Mouse (Mus musculus) CH12.LX (cell line): ENCODE results near the gene 4933417A18Rik. TPM values are rescaled to one million over a fixed set of nuclear protein-coding genes. Genes with fewer than 3 reads are reported as not detected.
A peak's percentile ranks its signal among the peaks of the same experiment; 100 is the strongest.

Source experiments
- DNase-seq: peaks from one replicate; pipeline ENCODE4 v3.0.0-alpha.2; 2013; ENCODE audit errors: extremely low read depth
- H3K27ac ChIP-seq: 2 replicates; pipeline ENCODE4 v1.5.1; 2012; ENCODE audit warnings: low read depth, mild to moderate bottlenecking, control low read depth, moderate library complexity; ENCODE audit not compliant: insufficient read depth
- H3K27me3 ChIP-seq: replicated peaks from 2 replicates; pipeline ENCODE3; 2012; ENCODE audit warnings: inconsistent platforms
- H3K36me3 ChIP-seq, 2 experiments: replicated peaks in 1 of 2; 2 replicates each; pipeline versions ENCODE3 to v1.6.1; 2012; ENCODE audit warnings: inconsistent platforms in 1 of 2, low read length in 1 of 2, mild to moderate bottlenecking in 1 of 2, mixed read lengths in 1 of 2, moderate library complexity in 1 of 2; ENCODE audit not compliant: control insufficient read depth in 1 of 2, insufficient read depth in 1 of 2
- H3K4me1 ChIP-seq, 2 experiments: 2 replicates each; pipeline ENCODE4 v1.6.1; 2012; ENCODE audit warnings: inconsistent platforms in 1 of 2, moderate library complexity in 1 of 2; ENCODE audit not compliant: insufficient read depth in 2 of 2, control insufficient read depth in 1 of 2
- H3K4me2 ChIP-seq: 2 replicates; pipeline ENCODE4 v1.6.1; 2012; ENCODE audit warnings: low read depth, mild to moderate bottlenecking, control low read depth; ENCODE audit not compliant: poor library complexity, insufficient read depth, severe bottlenecking
- H3K4me3 ChIP-seq, 3 experiments: fragments of 150-350 bp in 1 of 3; sonication (generic) in 1 of 3; replicated peaks in 1 of 3; 2 replicates each; pipeline versions ENCODE3 to v1.5.1; 2011 to 2012; ENCODE audit warnings: low read depth in 2 of 3, low read length in 2 of 3, mild to moderate bottlenecking in 2 of 3, moderate library complexity in 2 of 3, control low read depth in 1 of 3, improper control_type of control experiment in 1 of 3, inconsistent platforms in 1 of 3, mixed read lengths in 1 of 3; ENCODE audit not compliant: poor library complexity in 1 of 3
- H3K79me2 ChIP-seq: replicated peaks from 2 replicates; pipeline ENCODE4 v1.6.1; 2012; ENCODE audit warnings: mild to moderate bottlenecking, moderate library complexity; ENCODE audit not compliant: control insufficient read depth, poor library complexity, insufficient read depth, severe bottlenecking; ENCODE audit errors: extremely low read depth
- H3K9ac ChIP-seq: 2 replicates; pipeline ENCODE4 v1.6.1; 2012; ENCODE audit warnings: low read depth, mild to moderate bottlenecking, control low read depth, moderate library complexity; ENCODE audit not compliant: insufficient read depth
- H3K9me3 ChIP-seq: replicated peaks from 2 replicates; pipeline ENCODE3; 2012; ENCODE audit warnings: low read length, inconsistent platforms, mixed read lengths
- BHLHE40 ChIP-seq: IDR thresholded peaks from 2 replicates; pipeline ENCODE4 v1.6.1; 2011; ENCODE audit warnings: mild to moderate bottlenecking, low read depth, low read length, improper control_type of control experiment
- CHD2 ChIP-seq: IDR thresholded peaks from 2 replicates; pipeline ENCODE4 v1.6.1; 2011; ENCODE audit warnings: low read length, improper control_type of control experiment
- ETS1 ChIP-seq: conservative IDR thresholded peaks from 2 replicates; pipeline ENCODE4 v1.6.1; 2012; ENCODE audit warnings: low read depth, mild to moderate bottlenecking, inconsistent platforms, low read length, improper control_type of control experiment, moderate library complexity
- HCFC1 ChIP-seq: IDR thresholded peaks from 2 replicates; pipeline ENCODE4 v1.6.1; 2012; ENCODE audit warnings: low read depth, mild to moderate bottlenecking, inconsistent platforms, low read length, improper control_type of control experiment
- IRF4 ChIP-seq: IDR thresholded peaks from 2 replicates; pipeline ENCODE4 v1.6.1; 2014; ENCODE audit warnings: low read depth, mild to moderate bottlenecking, inconsistent platforms, low read length, improper control_type of control experiment
- MAFK ChIP-seq: IDR thresholded peaks from 2 replicates; pipeline ENCODE4 v1.6.1; 2011; ENCODE audit warnings: low read length, improper control_type of control experiment; ENCODE audit not compliant: insufficient replicate concordance
- MXI1 ChIP-seq: IDR thresholded peaks from 2 replicates; pipeline ENCODE4 v1.6.1; 2011; ENCODE audit warnings: mild to moderate bottlenecking, low read depth, low read length, improper control_type of control experiment
- NELFE ChIP-seq: IDR thresholded peaks from 2 replicates; pipeline ENCODE4 v1.6.1; 2011; ENCODE audit warnings: low read depth, low read length, improper control_type of control experiment
- NRF1 ChIP-seq: IDR thresholded peaks from 2 replicates; pipeline ENCODE4 v1.6.1; 2014; ENCODE audit warnings: low read depth, mild to moderate bottlenecking, inconsistent platforms, low read length, improper control_type of control experiment, moderate library complexity
- POLR2A ChIP-seq: IDR thresholded peaks from 2 replicates; pipeline ENCODE4 v1.6.1; 2011; ENCODE audit warnings: low read depth, mild to moderate bottlenecking, improper control_type of control experiment, low read length
- POLR2AphosphoS2 ChIP-seq: IDR thresholded peaks from 2 replicates; pipeline ENCODE4 v1.6.1; 2011; ENCODE audit warnings: low read depth, low read length, improper control_type of control experiment
- RAD21 ChIP-seq: IDR thresholded peaks from 2 replicates; pipeline ENCODE4 v1.6.1; 2011; ENCODE audit warnings: low read depth, mild to moderate bottlenecking, low read length, improper control_type of control experiment, moderate library complexity
- SIN3A ChIP-seq: IDR thresholded peaks from 2 replicates; pipeline ENCODE4 v1.6.1; 2012; ENCODE audit warnings: low read length, improper control_type of control experiment, inconsistent platforms
- TBP ChIP-seq: conservative IDR thresholded peaks from 2 replicates; pipeline ENCODE4 v1.6.1; 2011; ENCODE audit warnings: low read depth, low read length, improper control_type of control experiment
- TCF12 ChIP-seq: IDR thresholded peaks from 2 replicates; pipeline ENCODE4 v1.6.1; 2014; ENCODE audit warnings: low read depth, mild to moderate bottlenecking, inconsistent platforms, low read length, improper control_type of control experiment
- UBTF ChIP-seq: IDR thresholded peaks from 2 replicates; pipeline ENCODE4 v1.6.1; 2012; ENCODE audit warnings: low read depth, mild to moderate bottlenecking, inconsistent platforms, low read length, improper control_type of control experiment, moderate library complexity
- dilution Hi-C: fragments of 300-500 bp; cut with MboI; formaldehyde crosslinking; loops from 2 replicates; pipeline ENCODE4 v1.14.3; 2020; ENCODE audit warnings: low sequenced_read_pairs; ENCODE audit not compliant: extremely low pct_unique_long_range_greater_than_20kb, extremely low pct_ligation_motif_present
- in situ Hi-C: fragments of 300-500 bp; cut with MboI; formaldehyde crosslinking; loops from 3 replicates; pipeline ENCODE4 v1.14.3; 2019; ENCODE audit warnings: low sequenced_read_pairs, low pct_ligation_motif_present, low pct_unique_long_range_greater_than_20kb, mixed read lengths
- polyA plus RNA-seq: library from polyadenylated mRNA; unstranded; fragments of >175 nt; gene quantifications from 2 replicates; pipeline ENCODE4 v1.2.1, GENCODE M21; 2012; ENCODE audit warnings: low read depth; ENCODE audit not compliant: insufficient read length
- total RNA-seq, 2 experiments: library from RNA; depleted of rRNA; stranded (reverse); fragments of 300-350 nt in 1 of 2; fragments of >200 nt in 1 of 2; gene quantifications; 2 replicates each; pipeline ENCODE4 v1.2.3; 2012 to 2014

4933417A18Rik gene
- total and polyA plus RNA-seq, 3 experiments: not detected

DNA sequence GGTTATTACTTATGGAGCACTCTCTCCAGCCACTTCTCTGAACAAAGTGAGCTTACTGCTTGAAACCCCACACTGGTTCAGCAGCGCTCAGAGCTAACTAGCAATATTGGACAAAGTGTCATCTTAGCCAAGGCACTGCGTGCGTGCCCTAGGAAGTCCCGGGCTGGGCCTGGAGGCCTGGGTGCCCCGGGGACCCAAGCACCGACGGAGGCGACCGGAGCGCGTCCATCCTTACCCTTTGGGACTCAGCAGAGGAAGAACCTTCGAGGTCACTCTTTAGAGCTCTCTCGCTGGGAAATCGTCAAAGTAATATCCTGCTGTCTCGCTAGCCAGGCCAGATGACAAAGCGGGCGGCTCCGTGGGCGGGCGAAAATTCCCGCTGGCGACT is 69.4 kb downstream of the 4933417A18Rik start:
- Histone ChIP-seq H3K9me3 (no peaks in the 10 kb centered on the region), H3K4me3 (peak overlapping the region; percentile 73 to 78 (median 78)), H3K27me3 (no peaks in the 10 kb centered on the region), H3K36me3 (peaks cover 10 to 18% of the 10 kb centered on the region in 2 experiments), H3K4me2 (peak overlapping the region; percentile 96), H3K9ac (peak overlapping the region; percentile 92), H3K27ac (peak overlapping the region; percentile 37; the same call in 1 of the 2 replicates), H3K4me1 (peaks cover 7 to 34% of the 10 kb centered on the region in 2 experiments; a peak in 3 of 4 replicates), H3K79me2 (0 out of 2 replicates have a peak, but pooled peaks cover 5% of the 10 kb centered on the region)
- in situ Hi-C loops (no loop called here), dilution Hi-C loops (no loop called here)
- peak; percentile 31 for DNase-seq
- TF ChIP-seq NRF1 (0 out of 2 replicates have a peak, but pooled peaks have one; percentile 7), BHLHE40 (no peak)

DNA sequence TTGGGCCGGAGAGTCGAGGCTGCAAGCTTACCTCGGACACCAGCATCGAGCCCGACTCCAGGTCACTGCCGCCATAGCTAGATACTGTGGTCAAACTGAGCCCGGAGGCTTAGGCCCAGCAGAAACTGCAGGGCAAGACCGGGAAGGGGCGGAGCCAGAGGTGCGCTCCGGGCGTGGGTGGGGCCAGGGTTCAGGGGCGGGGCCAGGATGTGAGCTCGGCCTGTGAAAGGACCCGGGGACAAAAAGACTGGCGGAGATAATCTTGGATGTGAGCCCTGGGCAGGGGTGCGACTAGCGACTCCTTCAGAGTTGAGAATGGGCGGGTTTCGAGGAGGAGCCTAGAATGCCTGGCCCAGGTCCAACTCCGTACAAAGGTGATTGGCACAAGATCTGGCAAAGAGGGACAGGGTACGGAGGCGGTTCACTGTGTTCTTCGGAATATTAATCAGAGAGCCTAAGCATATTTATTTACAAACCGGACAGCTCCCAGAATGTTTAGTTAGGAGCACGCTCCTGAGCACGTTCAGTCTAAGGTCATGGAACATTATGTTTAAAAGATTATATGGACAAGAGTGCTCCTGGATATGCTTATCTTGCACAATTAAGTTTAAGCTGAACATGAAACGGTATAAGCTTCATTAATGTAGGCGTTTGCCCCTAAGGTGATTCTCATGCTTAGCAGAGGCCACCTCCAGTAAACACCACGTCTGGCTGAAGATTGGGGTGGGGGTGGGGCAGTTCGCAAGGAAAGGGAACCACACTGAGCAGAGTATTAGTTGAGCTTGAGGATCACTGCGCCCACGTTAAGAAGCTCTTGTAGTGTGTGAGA is 70.0 kb downstream of the 4933417A18Rik start:
- H3K4me3 ChIP-seq: peak overlapping the region; percentile 73 to 78 (median 78)
- no peaks in the 10 kb centered on the region for H3K27me3 ChIP-seq
- peak; percentile 19; the same call in 1 of the 2 replicates for TF ChIP-seq IRF4
- peak; percentile 75 for TF ChIP-seq CHD2
- TF ChIP-seq SIN3A: peak; percentile 40; the same call in 1 of the 2 replicates
- peak; percentile 92; the same call in 1 of the 2 replicates for TF ChIP-seq UBTF
- TF ChIP-seq POLR2A: peak; percentile 87
- peak; percentile 43; the same call in 1 of the 2 replicates for TF ChIP-seq TBP
- TF ChIP-seq RAD21: no peak
- peak; percentile 72 for TF ChIP-seq NELFE
- TF ChIP-seq MAFK: no peak; the same call in 1 of the 2 replicates
- no peak for TF ChIP-seq ETS1
- TF ChIP-seq HCFC1: peak; percentile 49
- TF ChIP-seq POLR2AphosphoS2: no peak
- peak; percentile 80 for TF ChIP-seq TCF12
- TF ChIP-seq MXI1: peak; percentile 39; the same call in 1 of the 2 replicates
- H3K4me2 ChIP-seq: peak overlapping the region; percentile 96
- peak overlapping the region; percentile 37; the same call in 1 of the 2 replicates for H3K27ac ChIP-seq
- 0 out of 2 replicates have a peak, but pooled peaks cover 5% of the 10 kb centered on the region for H3K79me2 ChIP-seq
- in situ Hi-C loops (no loop called here), dilution Hi-C loops (no loop called here)
- H3K36me3 ChIP-seq: peaks cover 7 to 12% of the 10 kb centered on the region in 2 experiments
- peak overlapping the region; percentile 92 for H3K9ac ChIP-seq
- peak; percentile 93 for DNase-seq
- H3K9me3 ChIP-seq: no peaks in the 10 kb centered on the region
- H3K4me1 ChIP-seq: peaks cover 7 to 34% of the 10 kb centered on the region in 2 experiments; a peak in 3 of 4 replicates
